Mouse (Mus musculus) retina, adult 2 months (tissue): Measurements from ENCODE around the gene Actr1b.
"Not testable (repeated sequence)": the region's sequence is repeated elsewhere in the genome, so short reads cannot be mapped to it uniquely, and the experiment has no call there.

Source experiments
- DNase-seq: peaks from one replicate; pipeline ENCODE4 v3.0.0-alpha.2; 2012; ENCODE audit warnings: low read depth, low spot score

Actr1b gene

GRCm38 (mm10) chr1:36707166-36707565 lies 7.1 kb downstream of the Actr1b start:
- DNase-seq, result no peak

GRCm38 (mm10) chr1:36697030-36697429 lies 17.2 kb downstream of the Actr1b start:
- no peak for DNase-seq

GRCm38 (mm10) chr1:36696411-36696810 lies 17.8 kb downstream of the Actr1b start:
- no peak for DNase-seq

GRCm38 (mm10) chr1:36694871-36695270 lies 19.4 kb downstream of the Actr1b start:
- DNase-seq, result no peak

GRCm38 (mm10) chr1:36691271-36692155 lies 22.7 kb downstream of the Actr1b start, which contains the start of gene Cox5b:
Gene Cox5b, plus strand, starts transcription at chr1:36691449.
- peak; percentile 99 for DNase-seq

- no peak for DNase-seq
Measured at GRCm38 (mm10) chr1:36690671-36691235, 23.5 kb downstream of the Actr1b start.

GRCm38 (mm10) chr1:36683810-36684467 lies 30.3 kb downstream of the Actr1b start:
- peak; percentile 70 for DNase-seq

GRCm38 (mm10) chr1:36682620-36683355 lies 31.4 kb downstream of the Actr1b start, which contains the start of gene Fam178b:
Gene Fam178b, minus strand, starts transcription at chr1:36683183.
- no peak for DNase-seq

GRCm38 (mm10) chr1:36680893-36681292 lies 33.3 kb downstream of the Actr1b start:
- DNase-seq, result peak; percentile 74

GRCm38 (mm10) chr1:36674936-36675335 lies 39.3 kb downstream of the Actr1b start:
- DNase-seq, result no peak

GRCm38 (mm10) chr1:36672648-36673350 lies 41.4 kb downstream of the Actr1b start:
- DNase-seq, result no peak

- no peak for DNase-seq
Measured at GRCm38 (mm10) chr1:36671260-36671659, 43.0 kb downstream of the Actr1b start.

GRCm38 (mm10) chr1:36670256-36670655 lies 44.0 kb downstream of the Actr1b start:
- DNase-seq, result no peak

- DNase-seq, result not testable (repeated sequence)
Measured at GRCm38 (mm10) chr1:36668007-36668406, 46.2 kb downstream of the Actr1b start.

GRCm38 (mm10) chr1:36665934-36666333 lies 48.3 kb downstream of the Actr1b start:
- DNase-seq, result no peak

GRCm38 (mm10) chr1:36665165-36665723 lies 49.0 kb downstream of the Actr1b start:
- DNase-seq, result no peak

- DNase-seq, result no peak
Measured at GRCm38 (mm10) chr1:36664457-36664856, 49.8 kb downstream of the Actr1b start.

GRCm38 (mm10) chr1:36658621-36659399 lies 55.4 kb downstream of the Actr1b start:
- no peak for DNase-seq

- no peak for DNase-seq
Measured at GRCm38 (mm10) chr1:36657658-36658415, 56.4 kb downstream of the Actr1b start.
